Mouse (Mus musculus): ENCODE results near the gene Cpsf6.

The Cpsf6 gene

DNA sequence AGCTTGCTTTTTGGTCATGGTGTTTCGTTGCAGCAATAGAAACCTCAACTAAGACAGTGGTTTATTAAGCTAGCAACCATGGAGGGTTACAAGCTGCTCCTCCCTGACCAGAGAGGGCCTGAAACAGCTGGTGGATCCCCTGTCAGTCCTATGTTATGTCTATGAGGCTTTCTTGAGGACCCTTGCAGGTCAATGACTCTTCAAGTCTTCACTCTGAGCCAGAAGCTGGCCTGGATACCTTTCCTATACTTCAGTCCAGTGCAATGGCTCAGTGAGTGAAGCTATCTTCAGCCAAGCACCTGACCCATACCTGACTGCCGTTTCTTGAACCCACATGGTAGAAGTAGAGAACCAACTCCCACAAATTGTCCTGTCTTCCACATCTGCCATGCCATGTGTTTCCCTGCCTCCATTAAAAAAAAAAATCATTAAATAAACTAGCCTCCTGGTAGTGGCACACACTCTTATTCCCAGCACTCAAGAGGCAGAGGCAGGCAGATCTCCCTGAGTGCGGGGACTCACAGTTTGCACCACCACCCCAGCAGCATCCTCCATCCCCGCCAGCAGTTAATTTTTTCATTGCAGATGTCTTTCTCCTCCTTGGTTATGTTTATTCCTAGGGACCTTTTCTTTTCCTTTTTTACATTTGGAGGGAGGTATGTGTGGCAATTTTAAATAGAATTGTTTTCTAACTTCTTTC lies 4.7 kb upstream of the Cpsf6 start:
- DNase-seq = no peak

DNA sequence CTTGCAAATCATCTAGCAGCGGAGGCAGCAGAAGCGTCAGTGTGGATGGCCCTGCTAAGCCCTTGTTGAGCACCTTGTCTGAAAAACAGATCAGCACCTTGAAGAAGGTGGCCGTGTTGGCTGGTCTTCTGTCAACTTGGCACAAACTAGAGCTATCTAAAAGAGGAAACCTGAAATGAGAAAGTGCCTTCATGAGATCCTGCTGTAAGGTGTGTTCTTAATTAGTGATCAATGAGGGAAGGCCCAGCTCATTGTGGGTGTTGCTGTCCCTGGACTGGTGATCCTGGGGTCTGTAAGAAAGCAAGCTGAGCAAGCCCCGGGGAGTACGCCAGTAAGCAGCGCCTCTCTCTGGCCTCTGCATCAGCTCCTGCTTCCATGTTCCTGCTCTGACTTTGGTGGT lies 4.1 kb upstream of the Cpsf6 start:
- DNase-seq = no peak

DNA sequence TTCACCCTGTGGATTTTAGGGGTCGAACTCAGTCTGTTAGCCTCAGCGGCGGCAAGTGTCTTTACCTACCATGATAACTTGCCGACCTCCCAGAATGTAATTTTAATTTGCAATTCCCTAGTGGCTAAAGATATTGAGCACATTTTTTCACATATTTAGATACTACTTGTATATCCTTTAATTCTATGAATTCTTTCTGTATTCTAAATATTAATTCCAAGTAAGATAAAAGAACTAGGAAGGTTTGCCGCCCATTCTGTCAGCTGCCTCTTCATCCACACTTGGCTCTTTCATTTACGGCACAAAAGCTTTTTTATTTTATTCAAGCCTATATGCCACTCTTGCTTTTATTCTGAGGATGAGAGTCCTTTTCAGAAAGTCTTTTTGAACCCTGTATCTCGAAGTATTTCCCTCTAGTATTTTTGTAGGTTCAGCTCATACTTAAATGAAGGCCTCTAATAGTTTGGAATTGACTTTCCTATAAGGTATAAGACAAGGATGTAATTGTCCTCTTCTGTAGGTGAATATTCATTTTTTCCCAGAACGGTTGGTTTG lies 3.3 kb upstream of the Cpsf6 start:
- DNase-seq = no peak

DNA sequence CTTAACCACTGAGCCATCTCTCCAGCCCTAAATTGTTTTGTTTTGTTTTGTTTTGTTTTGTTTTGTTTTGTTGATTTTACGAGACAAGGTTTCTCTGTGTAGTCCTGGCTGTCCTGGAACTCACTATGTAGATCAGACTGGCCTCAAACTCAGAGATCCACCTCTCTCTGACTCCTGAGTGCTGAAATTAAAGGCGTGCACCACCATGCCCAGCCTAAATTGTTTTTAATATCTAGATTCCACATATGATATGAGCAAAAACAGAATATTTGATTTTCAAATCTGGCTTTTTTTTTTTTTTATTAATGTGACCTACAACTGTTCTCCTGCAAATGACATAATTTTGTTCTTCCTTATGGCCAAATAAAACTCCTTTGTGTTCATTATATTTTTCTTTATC lies 2.3 kb upstream of the Cpsf6 start:
- DNase-seq = no peak

DNA sequence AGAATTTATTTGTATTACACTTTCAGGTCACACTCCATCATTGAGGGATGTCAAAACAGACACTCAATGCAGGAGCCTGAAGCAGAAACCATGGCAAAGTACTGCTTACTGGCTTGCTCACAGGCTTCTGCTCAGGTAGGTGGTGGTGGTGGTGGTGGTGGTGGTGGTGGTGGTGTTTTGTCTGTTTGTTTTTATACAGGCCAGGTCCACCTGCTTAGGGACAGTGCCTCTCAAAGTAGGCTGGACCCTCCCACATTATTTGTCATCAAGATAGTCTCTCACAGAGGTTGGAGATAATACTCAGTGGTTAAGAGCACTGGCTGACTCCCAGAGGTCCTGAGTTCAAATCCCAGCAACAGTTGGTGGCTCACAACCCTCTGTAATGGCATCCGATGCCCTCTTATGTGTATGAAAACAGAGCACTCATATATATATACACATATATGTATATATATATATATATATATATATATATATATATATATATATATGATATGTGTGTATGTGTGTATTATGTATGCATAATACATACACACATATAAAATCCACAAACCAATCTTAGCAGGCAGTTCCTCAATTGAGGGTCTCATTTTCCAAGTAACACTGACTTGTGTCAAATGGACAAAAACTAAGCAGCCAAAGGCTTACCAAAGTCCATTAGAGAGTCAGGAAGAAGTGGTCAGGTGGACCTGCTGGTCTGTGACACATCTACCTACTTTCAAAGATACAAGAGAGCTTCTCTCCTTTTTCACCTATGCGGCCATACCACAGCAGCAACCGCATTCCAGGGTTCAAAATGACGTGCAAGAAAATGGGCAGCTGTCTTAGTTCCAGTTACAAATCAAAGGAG lies 1.1 kb upstream of the Cpsf6 start:
- DNase-seq = no peak

DNA sequence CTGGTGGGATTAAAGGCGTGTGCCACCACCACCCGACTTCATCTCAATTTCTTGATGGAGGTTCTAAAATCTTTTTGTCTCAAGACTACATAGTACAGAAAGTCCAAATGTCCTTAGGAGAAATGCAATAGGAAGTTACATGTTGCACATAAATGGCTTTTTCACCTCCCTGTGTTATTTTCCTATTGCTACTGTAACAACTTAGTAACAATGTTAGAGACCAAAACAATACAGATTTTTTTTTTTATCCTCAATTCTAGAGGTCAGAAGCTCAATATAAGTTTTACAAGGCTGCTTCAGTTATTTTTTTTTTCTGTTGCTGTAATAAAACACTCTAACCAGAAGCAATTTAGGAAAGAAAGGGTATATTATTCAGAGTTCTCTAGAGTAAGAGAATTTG lies 374 bp downstream of the Cpsf6 start:
- no peak for DNase-seq

DNA sequence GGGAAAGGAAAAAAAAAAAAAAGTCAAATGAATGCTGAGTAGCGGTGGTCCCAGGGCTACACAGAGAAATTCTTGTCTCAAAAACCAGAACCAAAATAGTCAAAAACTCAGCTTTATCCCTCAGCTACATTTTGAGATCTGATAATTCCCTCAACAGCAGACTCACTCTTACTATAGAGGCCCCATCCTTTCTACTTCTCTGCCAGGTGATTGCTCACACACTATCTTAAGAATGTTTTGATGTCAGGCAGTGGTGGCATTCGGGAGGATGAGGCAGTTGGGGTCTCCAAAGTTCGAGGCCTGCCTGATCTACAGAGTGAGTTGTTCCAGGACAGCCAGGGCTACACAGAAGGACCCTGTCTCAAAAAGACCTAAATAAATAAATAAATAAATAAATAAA lies 1.2 kb downstream of the Cpsf6 start:
- no peak for DNase-seq

DNA sequence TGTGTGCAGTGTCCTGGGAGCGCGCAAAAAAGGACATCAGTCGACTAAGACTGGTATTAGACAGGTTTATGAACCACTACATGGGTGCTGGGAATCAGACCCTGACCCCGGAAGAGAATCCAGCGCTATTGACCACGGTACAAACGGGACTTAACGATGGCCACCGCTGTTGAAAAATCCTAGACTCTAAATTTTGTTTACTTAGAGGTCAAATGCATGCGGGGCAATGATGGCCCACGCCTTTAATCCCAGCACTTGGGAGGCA lies 1.6 kb downstream of the Cpsf6 start:
- no peak for DNase-seq

DNA sequence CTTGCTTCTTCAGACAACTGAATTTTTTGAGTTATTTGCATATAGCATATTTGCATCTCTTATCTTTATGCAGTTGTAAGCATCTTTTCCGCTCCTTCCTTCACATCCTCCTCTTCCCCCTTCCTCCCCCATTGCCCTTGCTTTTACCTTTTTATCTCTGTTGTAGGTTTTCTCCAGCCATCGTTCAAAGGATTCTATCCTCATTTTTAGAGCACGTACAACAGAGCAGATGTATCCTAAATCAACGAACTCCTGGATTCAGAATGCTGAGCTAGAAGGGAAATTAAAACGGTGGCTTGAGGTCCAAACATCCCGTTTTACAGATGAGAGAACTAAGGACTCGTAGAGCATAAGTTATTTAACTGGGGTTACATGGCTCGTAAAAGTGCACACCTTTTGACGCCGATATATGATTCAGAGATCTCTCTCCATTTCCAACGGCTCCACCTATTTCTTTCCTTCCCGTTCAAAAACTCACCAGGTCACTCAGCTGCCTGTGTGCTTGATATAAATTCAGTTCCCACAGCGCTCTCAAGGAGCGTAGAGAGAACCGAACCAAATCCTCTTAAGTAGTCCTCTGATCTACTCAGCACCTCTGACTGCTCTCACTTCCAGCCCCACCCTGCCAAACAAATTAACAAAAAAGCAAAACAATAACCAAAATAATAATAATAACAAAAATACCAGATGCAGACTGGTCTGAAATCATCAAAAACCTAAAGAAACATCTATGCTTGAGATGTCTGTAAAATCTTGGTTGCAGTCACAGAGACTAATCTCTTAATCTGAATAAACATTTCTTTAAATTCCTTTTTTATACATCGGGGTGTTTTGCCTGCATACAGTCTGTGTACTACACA lies 2.2 kb downstream of the Cpsf6 start:
- no peak for DNase-seq

DNA sequence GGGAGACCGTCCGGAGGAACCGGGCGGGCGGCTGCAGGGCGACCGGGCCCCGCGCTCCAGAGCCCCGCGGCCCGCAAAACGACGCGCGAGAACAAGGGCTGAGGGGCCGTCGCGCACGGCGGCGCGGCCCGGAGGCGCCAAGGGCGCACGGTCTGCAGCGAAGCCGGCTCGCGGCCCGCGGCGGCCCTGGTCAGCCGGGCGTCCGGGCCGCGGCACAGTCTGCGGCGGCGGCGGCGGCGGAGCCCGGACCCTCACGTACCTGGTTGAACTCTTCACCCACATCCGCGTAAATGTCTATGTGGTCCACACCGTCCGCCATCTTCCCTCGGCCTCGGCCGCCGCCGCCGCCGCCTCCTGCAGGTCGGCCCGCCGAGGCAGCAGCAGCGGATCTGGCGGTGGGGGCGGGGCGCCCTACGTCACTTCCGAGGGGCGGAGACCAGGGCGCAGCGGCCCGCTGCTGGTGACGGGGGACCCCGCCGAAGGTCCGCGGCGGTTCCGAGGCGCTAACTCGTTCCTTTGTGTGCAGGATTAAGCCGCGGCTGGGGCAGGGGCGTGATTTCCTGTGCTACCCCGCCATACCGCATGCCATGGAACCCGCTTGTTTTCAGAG lies 3.1 kb downstream of the Cpsf6 start:
- peak; percentile 99 for DNase-seq

DNA sequence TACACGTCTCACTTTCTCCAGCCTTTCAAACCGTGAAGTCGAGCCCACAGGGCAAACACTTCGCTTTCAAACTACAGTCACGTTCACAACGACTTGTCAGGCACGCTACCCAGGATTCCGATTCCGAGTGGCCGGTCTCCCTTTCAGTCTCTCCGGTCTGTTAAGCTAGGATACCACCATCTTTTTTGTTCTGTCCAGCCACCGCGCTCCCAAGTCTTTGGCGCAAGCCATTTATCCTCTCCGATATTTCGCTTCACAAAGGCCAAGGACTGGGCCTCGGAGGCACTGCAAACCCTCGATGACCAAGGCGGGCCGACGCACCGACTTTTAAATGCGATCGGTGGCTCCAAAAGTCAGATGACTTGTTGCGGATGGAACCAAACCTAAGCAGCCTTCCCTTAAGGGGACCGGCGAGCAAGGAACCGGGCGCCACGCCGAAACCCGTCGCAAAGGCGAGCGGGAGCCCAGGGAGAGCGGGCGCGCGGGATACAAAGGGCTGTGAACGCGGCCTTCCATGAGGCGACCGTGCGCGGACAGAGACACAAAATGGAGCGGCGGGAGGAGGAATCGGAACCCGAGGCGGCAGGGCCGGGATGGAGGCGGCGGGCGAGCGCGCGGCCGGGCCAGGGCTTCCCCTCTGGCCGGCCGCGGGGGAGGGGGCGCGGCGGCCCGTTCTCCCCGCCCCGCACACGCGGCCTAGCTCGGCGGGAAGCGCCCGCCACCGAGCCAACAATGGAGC lies 3.8 kb downstream of the Cpsf6 start:
- DNase-seq = peak; percentile 59

DNA sequence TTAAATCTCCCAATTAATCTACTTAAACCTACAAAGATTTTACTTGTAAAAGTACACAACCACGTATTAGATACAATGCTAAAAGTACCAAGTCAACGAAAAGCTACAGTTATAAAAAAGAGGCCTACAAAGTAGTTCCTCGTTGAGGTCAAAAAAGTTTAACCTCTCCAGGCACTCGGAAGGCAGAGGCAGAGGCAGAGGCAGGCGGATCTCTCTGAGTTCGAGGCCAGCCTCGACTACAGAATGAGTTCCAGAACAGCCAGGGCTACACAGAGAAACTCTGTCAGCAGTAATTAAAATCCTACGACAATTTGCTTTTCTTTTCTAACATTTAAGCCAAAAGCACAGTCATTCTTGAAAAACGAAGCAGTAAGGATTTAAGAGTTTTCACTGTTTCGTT lies 4.7 kb downstream of the Cpsf6 start:
- no peak for DNase-seq

DNA sequence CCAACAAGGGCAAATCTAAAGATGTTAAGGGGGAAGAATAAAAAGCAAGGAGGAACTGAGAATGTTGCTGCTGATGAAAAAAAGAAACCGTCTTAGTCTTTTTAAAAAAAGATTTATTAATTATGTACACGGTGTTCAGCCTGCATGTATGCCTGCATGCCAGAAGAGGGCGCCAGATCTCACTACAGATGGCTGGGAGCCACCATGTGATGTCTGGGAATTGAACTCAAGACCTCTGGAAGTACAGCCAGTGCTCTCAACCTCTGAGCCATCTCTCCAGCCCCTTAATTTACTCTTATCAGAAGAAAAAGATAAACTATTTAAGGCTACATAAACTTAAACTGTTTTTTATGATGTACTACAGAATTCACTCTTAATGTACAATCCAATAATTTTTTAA lies 16.7 kb downstream of the Cpsf6 start:
- DNase-seq = peak; percentile 69

DNA sequence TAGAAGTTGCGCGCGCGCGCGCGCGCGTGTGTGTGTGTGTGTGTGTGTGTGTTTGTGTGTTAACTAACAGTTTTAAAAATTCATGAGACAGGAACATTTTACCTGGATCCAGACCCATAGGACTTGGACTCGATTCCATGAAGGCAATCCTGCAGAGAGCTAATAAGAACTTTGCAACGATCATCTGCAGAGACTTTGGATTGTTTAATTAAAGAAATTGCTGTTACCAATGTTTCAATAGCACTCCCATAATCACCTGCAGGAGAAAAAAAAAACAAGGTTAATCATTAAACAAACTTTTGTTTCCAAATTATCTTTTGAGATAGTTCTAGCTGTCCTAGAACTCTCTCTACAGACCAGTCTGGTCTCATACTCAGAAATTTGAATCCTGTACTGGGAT lies 20.9 kb downstream of the Cpsf6 start:
- DNase-seq = no peak

DNA sequence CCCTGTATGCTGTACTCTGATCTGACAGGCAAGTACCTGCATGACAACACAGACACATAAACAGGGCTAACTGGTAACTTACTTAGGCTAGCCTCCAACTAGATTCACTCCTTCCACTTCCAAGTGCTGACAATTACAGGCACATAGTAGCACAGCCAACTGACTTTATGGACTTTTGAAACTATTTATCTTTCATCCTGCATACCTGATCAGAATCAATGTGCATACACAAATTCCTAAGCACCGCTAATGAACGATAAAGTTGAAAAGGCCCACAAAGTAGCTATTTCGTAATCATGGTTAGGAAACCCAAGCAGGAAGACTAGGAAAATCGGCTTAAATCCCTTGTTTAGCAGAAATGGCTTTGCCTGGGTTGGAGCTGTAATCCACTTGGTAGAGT lies 36.8 kb downstream of the Cpsf6 start:
- no peak for DNase-seq

DNA sequence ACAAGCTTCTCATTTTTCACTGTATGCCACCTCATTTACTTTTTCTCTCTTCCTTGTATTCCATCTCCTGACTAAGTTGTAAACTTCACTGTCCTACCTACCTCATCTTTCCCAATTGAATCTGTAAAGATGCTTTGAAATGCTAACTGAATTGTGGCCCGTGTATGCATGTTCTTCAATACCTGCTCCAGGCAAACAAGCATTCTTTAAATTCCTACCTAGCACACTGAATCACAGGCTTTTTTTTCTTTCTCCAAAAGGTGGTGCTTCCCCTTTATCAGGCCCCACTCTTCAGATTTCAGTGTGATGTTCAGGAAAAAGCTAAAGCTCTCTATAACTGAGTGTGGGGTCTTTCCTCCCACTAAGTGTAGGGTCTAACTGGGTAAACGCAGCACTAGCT lies 37.4 kb downstream of the Cpsf6 start:
- DNase-seq = no peak

DNA sequence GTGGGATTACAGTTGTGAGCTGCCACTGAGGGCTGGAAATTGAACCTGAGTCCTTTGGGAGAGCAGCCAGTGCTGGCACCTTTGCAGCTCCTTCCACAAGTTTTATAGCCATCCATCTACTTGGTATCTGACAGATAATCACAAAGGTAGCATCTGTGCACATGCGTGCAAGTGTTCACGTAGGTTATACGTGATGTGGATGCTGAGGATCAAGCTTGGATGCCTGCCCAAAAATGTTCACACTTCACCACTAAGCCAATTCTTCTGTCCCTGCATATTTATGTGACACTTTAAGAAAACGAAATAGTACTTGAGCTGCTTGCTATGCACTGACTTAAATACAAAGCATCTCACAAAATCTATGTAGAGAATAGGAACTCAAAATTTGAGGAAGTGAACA lies 38.8 kb downstream of the Cpsf6 start:
- no peak for DNase-seq

DNA sequence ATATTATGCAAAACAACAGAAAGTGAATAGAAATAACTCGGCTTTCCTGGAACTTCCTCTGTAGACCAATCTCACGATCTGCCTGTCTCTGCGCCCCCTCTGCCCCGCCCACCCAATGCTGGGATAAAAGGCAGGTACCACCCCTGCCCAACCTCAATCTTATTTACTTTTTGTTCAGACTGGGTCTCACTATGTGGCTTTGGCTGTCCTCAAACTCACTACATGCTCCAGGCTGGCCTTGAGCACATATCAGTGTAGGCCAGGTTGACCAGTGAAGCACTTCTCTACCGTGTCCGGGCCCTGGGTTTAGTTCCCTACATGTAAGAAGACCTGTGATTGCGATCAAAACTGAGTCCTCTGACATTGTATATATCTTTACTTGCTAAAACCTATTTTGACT lies 40.6 kb downstream of the Cpsf6 start:
- no peak for DNase-seq

DNA sequence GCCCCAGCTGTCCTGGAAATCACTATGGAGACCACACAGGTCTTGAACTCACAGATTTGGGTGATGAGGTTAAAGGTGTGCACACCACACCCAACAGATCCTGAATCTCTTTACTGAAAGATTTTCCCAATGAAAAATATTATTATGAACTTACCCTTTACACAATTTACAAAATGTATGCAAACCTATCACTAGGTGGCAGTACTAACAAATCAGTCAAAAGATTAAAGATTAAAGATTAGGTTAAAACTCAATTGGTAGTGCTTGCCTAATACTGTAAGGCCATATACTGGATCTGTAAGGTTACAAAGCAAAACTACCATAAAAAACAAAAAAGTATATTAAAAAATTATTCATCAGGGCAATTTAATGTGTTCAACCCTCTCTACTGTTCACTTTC lies 41.9 kb downstream of the Cpsf6 start:
- no peak for DNase-seq

DNA sequence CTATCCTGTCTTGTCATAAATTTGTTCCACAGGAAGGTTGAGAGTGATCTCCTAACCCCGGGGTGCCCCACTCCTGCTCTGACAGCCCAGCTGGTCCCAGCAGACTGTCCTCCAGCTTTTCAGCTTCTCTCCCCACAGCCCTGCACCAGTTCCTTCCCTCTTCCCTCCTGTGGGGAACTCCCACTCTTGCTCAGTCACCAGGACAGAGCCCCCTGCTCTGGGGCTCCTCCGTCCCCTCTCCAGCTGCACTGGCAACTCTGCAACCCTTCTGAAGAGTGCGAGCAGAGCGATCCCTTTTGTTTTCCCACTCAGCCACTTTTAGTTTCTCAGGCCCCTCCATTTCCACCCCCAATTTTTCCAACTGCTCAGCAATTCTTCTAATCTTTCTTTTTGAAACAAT lies 44.2 kb downstream of the Cpsf6 start:
- no peak for DNase-seq

DNA sequence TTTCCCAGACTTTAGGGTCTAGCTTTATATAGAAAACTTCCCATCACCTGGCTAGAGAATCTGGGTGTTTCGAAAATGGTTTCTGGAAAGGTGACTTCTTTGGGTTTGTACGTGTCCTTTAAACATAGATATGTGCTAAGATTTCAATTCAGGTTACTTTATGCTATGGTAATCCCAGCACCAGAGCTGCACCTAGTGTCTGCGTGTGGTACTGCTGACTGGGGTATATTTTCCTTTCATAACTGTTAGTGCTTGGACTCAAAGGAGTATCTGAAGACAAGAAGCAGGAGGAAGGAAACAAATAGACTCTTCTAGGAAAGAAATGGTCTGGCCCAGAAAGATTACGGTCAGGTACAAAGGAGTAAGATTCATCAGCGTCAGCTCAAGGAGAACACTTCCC lies 49.3 kb downstream of the Cpsf6 start:
- no peak for DNase-seq

DNA sequence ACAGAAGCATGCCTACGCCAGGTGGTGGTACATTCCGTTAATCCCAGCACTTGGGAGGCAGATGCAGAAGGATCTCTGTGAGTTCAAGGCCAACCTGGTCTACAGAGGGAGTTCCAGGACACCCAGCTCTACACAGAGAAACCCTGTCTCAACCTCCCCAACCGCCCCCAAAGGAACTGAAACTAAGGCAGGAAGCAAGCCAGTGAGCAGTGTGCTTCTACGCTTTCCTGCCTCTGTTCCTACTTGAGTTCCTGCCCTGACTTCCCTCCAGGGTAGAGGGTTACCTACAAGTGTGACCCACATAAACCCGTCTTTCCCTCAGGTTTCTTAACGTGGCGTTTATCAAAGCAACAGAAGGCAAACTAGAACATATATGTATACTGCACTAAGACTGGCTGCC lies 56.0 kb downstream of the Cpsf6 start:
- no peak for DNase-seq

DNA sequence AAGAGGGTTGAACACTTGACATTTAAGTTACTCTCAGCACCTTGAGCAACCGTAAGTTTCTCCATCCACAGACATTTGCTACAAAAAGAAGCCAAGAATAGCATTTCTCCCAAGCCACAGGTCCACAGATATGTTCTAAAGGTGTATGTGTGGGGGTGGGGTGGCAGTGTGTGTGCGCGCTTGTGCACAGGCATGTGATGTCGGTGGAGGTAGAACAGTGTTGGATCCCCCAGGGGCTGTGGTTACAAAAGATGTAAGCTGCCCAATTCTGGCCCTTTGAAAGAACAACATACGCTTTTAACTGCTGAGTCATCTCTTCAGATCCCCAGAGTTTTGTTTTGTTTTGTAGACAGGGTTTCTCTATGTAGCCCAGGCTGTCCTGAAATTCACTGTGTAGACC lies 57.2 kb downstream of the Cpsf6 start:
- no peak for DNase-seq

Data from right cerebral cortex, postnatal 4 days (tissue).